Mouse (Mus musculus): ENCODE data around the gene Gm17571. TPM values are rescaled to one million over a fixed set of nuclear protein-coding genes. Genes with fewer than 3 reads are reported as not detected.

Gene Gm17571
- total RNA-seq, 2 experiments from 2014 or later = not detected

Other genes with a start within 250 kb of the Gm17571 start
- 1 to 10 TPM; 7.6 to 9.8 TPM for gene Jrkl, start 200.9 kb downstream of the Gm17571 start, total RNA-seq (2021)
- 10 to 100 TPM; 13.2 to 18.1 TPM for gene Ccdc82, start 199.8 kb downstream of the Gm17571 start, total RNA-seq (2021)
- gene Maml2, start 148.8 kb downstream of the Gm17571 start, total RNA-seq (2021) = 1 to 10 TPM; 6.2 to 7.1 TPM